Mouse (Mus musculus) monocyte, adult 5-6 weeks (primary cell): Measurements from ENCODE around the gene Slc37a1. TPM values are rescaled to one million over a fixed set of nuclear protein-coding genes. Genes with fewer than 3 reads are reported as not detected.

Source experiments
- ATAC-seq: fragments of 153-309, 156-312 bp; replicated peaks from 2 replicates; pipeline ENCODE4 v1.8.0; 2017; ENCODE audit warnings: mild to moderate bottlenecking; ENCODE audit not compliant: low TSS enrichment, insufficient number of reproducible peaks, severe bottlenecking, poor library complexity, low FRiP score
- total RNA-seq: library from RNA; stranded (forward); fragments of 200-1000, 200-491, 200-594 nt; gene quantifications from 3 replicates; pipeline ENCODE4 v1.2.3, GENCODE M21; 2017

Slc37a1 gene
- total RNA-seq, 1 experiment from 2014 or later: 7.3 TPM

GRCm38 (mm10) chr17:31308291-31308816 lies 21.8 kb downstream of the Slc37a1 start:
- no peak for ATAC-seq

GRCm38 (mm10) chr17:31309281-31309793 lies 22.7 kb downstream of the Slc37a1 start:
- no peak for ATAC-seq

GRCm38 (mm10) chr17:31311047-31311446 lies 24.5 kb downstream of the Slc37a1 start:
- no peak for ATAC-seq

DNA sequence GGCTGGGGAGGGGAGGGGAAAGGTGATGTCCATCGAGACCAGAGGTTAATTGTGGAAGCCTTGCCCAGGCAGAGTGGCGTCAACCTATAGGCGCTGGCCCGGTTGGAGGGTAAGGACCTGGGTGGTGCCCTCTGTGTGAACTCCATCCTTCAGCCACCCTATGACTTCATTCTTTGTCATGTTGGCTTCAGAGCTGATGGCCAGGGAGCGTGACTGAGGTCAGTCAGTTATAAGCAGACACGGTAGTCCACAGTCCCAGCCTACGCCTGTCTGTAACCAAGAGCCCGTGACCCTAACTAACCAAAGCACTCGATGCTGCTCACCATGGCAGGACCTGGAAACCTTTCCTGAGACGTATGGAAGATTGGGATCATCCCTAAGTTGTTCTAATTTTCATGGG lies 26.1 kb downstream of the Slc37a1 start:
- no peak for ATAC-seq

GRCm38 (mm10) chr17:31315046-31315792 lies 28.6 kb downstream of the Slc37a1 start:
- ATAC-seq: no peak

- ATAC-seq: no peak
Observed at GRCm38 (mm10) chr17:31315993-31316392, 29.4 kb downstream of the Slc37a1 start.

GRCm38 (mm10) chr17:31316998-31317397 lies 30.4 kb downstream of the Slc37a1 start:
- no peak for ATAC-seq

GRCm38 (mm10) chr17:31317521-31318272 lies 31.1 kb downstream of the Slc37a1 start:
- ATAC-seq: no peak

DNA sequence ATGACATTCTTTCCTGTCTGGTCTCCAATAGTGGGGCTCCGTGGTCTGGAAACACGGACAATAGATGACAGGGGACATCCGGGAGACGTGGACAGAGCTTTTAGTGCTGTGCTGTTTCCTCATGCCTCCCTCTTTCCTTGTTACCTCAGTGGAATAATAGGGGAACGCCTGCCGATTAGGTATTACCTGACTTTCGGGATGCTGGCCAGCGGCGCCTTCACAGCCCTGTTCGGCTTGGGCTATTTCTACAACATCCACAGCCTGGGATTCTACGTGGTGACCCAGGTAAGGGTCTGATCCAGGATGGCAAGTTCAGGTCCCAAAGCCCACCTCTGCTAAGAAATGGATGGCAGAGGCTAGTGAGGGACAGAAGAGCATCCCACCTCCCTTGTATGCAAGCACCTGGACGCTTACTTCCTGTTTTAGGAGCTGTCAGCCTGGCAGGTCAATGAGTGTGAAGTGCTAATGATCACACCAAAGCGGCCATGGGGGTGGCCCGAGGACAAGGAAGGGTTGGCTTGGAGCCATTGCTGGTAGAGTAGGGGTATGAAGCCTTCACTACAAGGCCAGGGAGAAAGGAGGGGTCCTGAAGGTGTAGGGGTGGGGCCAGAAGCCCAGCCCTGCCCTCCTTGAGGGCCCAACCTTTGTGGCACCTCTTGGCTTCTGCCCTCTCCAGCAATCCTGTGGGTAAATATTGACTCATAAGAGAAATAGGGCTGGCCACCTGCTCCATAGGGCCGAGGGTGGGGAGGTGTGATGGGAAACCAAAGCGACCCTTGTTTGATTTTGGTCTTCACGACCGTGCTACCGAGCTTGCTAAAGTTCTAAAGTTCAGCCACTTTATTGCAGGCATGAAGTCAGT lies 32.5 kb downstream of the Slc37a1 start:
- no peak for ATAC-seq

- no peak for ATAC-seq
Observed at GRCm38 (mm10) chr17:31321425-31321824, 34.8 kb downstream of the Slc37a1 start.

DNA sequence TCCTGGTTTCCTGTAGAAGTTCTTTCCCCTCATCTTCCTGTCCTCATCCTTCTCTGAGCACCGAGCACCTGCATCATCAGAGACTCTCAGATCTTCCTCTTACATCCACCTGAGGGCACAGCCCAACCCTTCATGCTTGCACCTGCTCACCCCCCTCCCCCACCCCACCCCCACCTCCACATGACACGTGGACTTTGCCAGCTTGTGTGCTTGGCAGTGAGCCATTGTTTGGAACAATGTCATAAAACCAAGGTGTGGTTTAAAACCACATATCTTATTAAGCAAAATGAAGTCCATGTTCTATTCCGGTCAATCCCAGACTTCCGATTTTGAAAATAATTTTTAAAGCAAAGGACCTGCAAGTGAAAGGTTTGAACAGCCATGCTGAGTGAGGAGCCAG lies 35.9 kb downstream of the Slc37a1 start:
- ATAC-seq: no peak

- ATAC-seq: no peak
Observed at GRCm38 (mm10) chr17:31323379-31323778, 36.8 kb downstream of the Slc37a1 start.

DNA sequence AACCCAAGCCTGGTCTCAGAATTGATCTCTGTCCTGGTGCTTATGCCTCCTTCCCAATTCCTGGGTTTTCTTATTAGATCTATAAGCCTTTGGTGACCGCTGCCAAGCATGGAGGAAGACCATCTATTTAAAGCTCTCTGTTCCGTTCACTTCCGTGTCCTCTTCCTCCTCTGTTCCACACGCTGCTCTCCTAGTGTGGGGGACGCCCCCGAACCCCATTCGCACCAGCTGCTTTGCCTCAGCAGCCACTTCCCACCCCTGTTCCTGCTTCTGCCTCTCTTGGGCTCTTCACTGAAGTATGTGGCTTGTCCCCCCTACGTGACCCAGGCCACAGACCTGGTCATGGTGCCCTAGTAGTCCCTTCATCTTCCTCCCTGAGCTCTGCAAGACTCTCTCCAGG lies 37.6 kb downstream of the Slc37a1 start:
- ATAC-seq: no peak

DNA sequence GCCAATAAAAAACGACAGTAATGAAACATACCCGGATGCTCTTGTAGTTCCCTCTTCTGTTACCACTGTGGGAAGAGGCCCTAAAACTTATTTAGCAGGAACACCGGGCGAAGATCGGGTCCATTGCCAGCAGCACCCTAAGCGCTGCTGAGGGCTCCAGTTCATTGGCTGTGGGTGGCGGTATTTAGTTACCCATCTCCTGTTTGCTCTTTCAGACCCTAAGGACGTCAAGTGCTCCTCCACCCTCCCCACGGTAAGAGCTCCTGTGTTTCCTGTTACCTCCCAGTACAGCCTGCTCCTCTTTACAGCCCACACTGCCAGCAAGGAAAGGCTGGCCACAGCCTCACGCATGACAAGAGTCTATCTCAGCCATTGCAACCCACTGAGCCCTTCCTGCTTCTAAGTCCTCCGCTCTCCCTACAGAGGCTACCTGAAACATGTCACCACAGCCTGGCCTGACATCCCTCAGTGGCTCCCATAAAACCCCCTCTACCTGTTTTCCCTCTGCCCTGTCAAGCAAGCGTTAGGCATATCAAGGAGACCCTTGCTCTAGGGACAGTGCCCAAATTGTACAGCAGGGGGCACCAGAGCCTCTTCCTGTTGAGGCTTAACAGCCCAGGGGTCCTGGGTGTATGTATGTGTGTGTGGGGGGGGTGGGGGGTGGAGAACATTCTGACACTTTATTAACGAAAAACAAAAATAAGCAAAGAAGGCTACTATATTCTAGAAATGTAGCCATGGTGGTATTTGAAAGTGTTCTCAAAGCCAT lies 39.0 kb downstream of the Slc37a1 start:
- no peak for ATAC-seq

DNA sequence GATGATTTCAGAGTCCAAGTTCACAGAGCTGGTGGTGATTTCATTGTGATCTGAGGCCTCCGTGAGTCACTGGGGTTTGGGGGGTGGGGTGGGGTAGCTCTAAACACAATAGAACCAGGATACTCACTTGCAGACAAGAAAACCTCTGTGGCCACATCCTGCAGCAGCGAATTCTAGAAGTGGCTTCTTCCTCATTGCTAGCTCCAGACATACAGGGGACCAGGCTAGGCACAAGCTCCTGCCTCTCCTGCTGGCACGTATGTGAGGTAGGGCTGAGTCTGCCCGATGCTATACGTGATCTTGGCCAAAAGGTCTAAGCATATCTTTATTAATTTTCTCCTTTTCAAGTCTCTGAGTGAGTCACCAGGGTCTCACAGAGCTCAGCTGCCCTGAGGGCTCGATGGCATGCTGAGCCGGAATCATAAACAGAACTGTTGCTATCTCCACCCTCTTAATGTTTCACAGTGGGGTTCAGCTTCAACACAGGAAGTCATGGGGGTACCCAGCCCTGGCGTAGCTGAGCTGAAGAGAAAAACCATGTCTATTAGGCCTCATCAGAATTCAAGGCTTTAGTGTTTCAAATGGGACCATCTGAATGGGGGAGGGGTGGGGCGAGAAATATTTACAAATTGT lies 39.7 kb downstream of the Slc37a1 start:
- no peak for ATAC-seq

DNA sequence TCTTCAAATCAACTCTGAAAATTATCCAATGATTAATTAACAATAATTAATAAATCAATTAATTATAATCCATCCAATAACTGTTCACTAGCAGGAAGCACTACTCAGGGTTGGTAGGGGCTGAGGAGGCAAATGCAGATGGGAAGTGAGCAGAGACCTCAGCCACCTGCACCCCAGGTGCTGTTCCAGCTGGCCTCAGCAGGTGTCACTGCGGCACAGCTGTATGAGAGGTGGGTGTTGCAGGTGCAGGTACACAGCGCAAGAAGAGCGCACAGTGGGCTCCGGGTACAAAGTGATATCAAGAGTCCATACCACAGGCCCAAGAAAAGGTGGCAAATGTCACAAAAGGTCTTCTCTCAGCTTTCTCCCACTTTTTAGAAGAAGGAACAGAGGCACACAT lies 41.9 kb downstream of the Slc37a1 start:
- no peak for ATAC-seq

GRCm38 (mm10) chr17:31330622-31331021 lies 44.0 kb downstream of the Slc37a1 start:
- ATAC-seq: no peak; the same call in 1 of the 2 replicates

DNA sequence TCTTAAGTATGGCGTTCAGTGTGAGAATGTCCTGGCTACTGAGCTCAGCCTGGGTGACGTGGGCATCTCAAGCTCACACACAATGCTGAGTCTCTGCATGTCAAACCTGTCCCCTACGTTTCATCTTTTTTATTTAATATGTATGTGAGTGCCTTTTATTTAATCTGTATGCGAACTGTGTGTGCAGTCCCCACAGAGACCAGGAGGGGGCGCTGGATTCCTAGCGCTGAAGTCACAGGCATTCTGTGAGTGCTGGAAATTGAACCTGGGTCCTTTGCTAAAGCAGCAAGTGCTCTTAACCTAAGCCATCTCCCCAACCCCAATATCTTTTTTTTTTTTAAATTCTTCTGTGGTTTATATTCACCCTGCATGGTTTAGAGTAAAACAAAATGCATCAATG lies 44.7 kb downstream of the Slc37a1 start:
- ATAC-seq: no peak
